Mouse (Mus musculus) ES-Bruce4 (cell line): ENCODE data around the gene Srarp. TPM values are rescaled to one million over a fixed set of nuclear protein-coding genes. Genes with fewer than 3 reads are reported as not detected.

Experiments used
- H3K27ac ChIP-seq: 2 replicates; pipeline ENCODE4 v1.5.1; 2012; ENCODE audit warnings: low read length, inconsistent platforms; ENCODE audit not compliant: insufficient read depth
- H3K27me3 ChIP-seq: 2 replicates; pipeline ENCODE4 v1.6.1; 2012; ENCODE audit warnings: mild to moderate bottlenecking, low read length, inconsistent platforms; ENCODE audit not compliant: control insufficient read depth, poor library complexity, insufficient read depth, severe bottlenecking
- H3K36me3 ChIP-seq: 2 replicates; pipeline ENCODE4 v1.6.1; 2012; ENCODE audit warnings: inconsistent platforms, mild to moderate bottlenecking, low read length, moderate library complexity; ENCODE audit not compliant: control insufficient read depth, poor library complexity, insufficient read depth, severe bottlenecking
- H3K4me1 ChIP-seq: one replicate; pipeline ENCODE4 v1.8.1; 2011; ENCODE audit warnings: low read length; ENCODE audit not compliant: control insufficient read depth, insufficient read depth
- H3K4me3 ChIP-seq: 2 replicates; pipeline ENCODE4 v1.5.1; 2011; ENCODE audit warnings: low read depth, mild to moderate bottlenecking, low read length
- H3K9ac ChIP-seq: 2 replicates; pipeline ENCODE4 v1.6.1; 2012; ENCODE audit warnings: low read depth, mild to moderate bottlenecking, inconsistent platforms; ENCODE audit not compliant: poor library complexity, severe bottlenecking
- H3K9me3 ChIP-seq: replicated peaks from 2 replicates; pipeline ENCODE4 v1.6.1; 2012; ENCODE audit warnings: mild to moderate bottlenecking, low read length, inconsistent platforms; ENCODE audit not compliant: control insufficient read depth, poor library complexity, insufficient read depth, severe bottlenecking
- CTCF ChIP-seq: IDR thresholded peaks from one replicate; pipeline ENCODE4 v1.8.1; 2011; ENCODE audit warnings: low read depth, low read length
- EP300 ChIP-seq: IDR thresholded peaks from 2 replicates; pipeline ENCODE4 v1.6.1; 2011; ENCODE audit warnings: low read depth, low read length; ENCODE audit not compliant: insufficient read depth
- POLR2A ChIP-seq: IDR thresholded peaks from one replicate; pipeline ENCODE4 v1.8.1; 2011; ENCODE audit warnings: low read length; ENCODE audit not compliant: insufficient read depth
- polyA plus RNA-seq: library from polyadenylated mRNA; stranded (reverse); fragments of >200 nt; gene quantifications from 2 replicates; pipeline ENCODE4 v1.2.4, GENCODE M21; 2011; ENCODE audit warnings: low read depth; ENCODE audit not compliant: missing spikeins, insufficient read depth, insufficient read length

The Srarp gene
- polyA plus RNA-seq, 1 experiment: not detected

DNA sequence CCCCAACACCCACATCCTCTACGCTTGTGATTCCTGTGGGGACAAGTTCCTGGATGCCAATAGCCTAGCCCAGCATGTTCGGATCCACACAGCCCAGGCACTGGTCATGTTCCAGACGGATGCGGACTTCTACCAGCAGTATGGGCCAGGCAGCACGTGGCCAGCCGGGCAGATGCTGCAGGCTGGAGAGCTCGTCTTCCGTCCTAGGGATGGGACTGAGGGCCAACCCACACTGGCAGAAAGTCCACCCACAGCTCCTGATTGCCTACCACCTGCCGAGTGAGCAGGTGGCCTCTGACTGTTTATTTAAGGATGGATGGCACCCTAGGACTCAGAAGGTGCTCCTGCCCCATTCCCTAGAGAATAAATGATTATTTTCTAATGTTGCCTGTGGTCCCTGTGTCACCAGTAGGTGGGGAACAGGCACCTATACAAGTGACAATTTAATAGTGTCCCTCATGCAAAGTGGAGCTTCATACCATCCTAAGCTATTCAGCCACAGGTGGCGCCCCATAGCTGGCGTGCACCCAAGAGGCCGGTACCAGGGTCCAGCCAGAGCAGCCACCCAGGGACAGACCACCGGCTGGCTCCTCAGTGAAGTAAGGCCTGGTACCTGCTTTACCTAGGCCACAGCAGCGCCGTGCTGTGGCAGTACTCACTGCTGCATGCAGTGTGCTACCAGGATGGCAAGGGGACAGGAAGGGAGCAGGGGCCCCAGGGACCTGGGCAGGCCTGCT is 31.1 kb upstream of the Srarp start:
- H3K36me3 ChIP-seq: no peaks in the 10 kb centered on the region
- TF ChIP-seq POLR2A: no peak
- no peak for TF ChIP-seq EP300
- no peak for TF ChIP-seq CTCF
- H3K27ac ChIP-seq: no peak overlapping the region

DNA sequence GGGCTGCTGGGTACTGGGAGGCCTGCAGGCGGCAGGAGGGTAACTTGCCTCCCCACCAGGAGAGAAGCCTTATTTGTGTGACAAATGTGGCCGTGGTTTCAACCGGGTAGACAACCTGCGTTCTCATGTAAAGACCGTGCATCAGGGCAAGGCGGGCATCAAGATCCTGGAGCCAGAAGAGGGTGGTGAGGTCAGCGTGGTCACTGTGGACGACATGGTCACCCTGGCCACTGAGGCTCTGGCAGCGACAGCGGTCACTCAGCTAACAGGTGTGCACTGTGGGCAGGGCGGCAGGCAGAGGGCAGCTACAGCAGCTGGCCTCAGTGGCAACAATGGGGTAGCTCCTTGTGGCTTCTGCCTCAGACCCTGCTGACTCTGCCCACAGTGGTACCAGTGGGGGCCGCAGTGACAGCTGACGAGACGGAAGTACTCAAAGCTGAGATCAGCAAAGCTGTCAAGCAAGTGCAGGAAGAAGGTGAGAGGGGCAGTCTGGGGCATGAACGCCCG is 30.4 kb upstream of the Srarp start:
- Histone ChIP-seq H3K4me1 (no peaks in the 10 kb centered on the region), H3K9ac (no peak overlapping the region), H3K27ac (no peak overlapping the region), H3K9me3 (no peaks in the 10 kb centered on the region), H3K4me3 (no peak overlapping the region), H3K27me3 (no peaks in the 10 kb centered on the region), H3K36me3 (no peaks in the 10 kb centered on the region)
- TF ChIP-seq EP300 (no peak), POLR2A (no peak), CTCF (no peak)

More for the DNA sequence above, 31.1 kb upstream of the Srarp start:
- no peaks in the 10 kb centered on the region for H3K4me1 ChIP-seq
- no peaks in the 10 kb centered on the region for H3K27me3 ChIP-seq
- H3K9ac ChIP-seq: no peak overlapping the region
- H3K4me3 ChIP-seq: no peak overlapping the region
- H3K9me3 ChIP-seq: no peaks in the 10 kb centered on the region

DNA sequence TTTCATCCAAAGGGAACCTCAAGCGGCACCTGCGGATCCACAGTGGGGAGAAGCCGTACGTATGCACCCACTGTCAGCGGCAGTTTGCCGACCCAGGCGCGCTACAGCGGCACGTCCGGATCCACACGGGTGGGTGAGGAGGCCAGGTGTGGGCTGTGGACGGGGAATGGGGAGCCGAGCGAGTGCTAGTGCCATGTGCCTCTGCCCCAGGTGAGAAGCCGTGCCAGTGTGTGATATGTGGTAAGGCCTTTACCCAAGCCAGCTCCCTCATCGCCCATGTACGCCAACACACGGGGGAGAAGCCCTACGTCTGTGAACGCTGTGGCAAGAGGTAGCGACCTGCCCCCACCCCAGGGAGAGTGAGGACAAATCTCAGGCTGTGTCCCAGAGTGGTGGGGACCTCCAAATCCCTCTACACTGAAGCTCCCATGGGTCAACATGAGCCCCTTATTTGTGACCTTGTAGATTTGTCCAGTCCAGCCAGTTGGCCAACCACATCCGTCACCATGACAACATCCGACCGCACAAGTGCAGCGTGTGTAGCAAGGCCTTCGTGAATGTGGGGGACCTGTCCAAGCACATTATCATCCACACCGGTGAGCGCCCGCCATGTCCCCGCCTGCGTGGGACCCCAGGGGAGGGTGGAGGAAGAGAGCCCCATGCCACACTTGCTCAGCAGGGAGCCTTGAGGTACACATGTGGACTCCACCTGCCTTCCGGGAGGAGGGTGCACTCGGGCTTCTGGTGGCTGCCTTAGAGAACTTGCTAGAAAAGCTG is 29.8 kb upstream of the Srarp start:
- no peak overlapping the region for H3K9ac ChIP-seq
- H3K27ac ChIP-seq: no peak overlapping the region
- H3K27me3 ChIP-seq: no peaks in the 10 kb centered on the region
- TF ChIP-seq EP300: no peak
- no peak for TF ChIP-seq POLR2A
- no peak for TF ChIP-seq CTCF
- no peaks in the 10 kb centered on the region for H3K4me1 ChIP-seq
- H3K36me3 ChIP-seq: no peaks in the 10 kb centered on the region
- no peak overlapping the region for H3K4me3 ChIP-seq
- no peaks in the 10 kb centered on the region for H3K9me3 ChIP-seq

DNA sequence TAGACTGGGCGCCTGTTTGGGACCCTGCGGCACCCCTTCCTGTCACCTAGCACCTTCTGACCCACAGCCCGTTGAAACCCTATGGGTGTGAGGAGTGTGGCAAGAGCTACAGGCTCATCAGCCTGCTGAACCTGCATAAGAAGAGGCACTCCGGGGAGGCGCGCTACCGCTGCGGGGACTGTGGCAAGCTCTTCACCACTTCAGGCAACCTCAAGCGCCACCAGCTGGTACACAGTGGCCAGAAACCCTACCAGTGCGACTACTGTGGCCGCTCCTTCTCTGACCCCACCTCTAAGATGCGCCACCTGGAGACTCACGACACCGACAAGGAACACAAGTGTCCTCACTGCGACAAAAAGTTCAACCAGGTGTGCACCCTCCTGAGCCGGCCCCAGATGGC is 28.8 kb upstream of the Srarp start:
- H3K27ac ChIP-seq: no peak overlapping the region
- peak overlapping the region; percentile 16; the same call in 1 of the 2 replicates for H3K4me3 ChIP-seq
- no peaks in the 10 kb centered on the region for H3K9me3 ChIP-seq
- no peak for TF ChIP-seq POLR2A
- no peak for TF ChIP-seq EP300
- TF ChIP-seq CTCF: peak; percentile 52
- no peaks in the 10 kb centered on the region for H3K4me1 ChIP-seq
- no peak overlapping the region for H3K9ac ChIP-seq
- H3K36me3 ChIP-seq: no peaks in the 10 kb centered on the region
- no peaks in the 10 kb centered on the region for H3K27me3 ChIP-seq

DNA sequence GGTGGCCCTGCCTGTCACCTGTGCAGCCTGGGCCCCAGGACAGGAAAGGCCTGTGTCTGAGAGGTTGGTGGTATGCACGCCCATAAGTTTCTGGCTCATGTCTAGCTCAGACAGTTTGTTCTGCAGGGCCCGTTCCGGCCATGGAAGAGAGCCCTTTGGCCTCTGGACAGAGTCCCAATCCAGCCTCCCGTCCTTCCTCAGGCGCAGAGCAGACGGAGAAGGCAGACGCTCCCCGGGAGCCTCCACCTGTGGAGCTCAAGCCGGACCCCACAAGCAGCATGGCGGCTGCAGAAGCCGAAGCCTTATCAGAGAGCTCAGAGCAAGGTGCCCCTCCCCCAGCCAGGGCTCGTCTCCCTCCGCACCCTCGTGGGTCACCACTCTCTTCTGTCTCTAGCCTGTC is 27.6 kb upstream of the Srarp start:
- Histone ChIP-seq H3K36me3 (no peaks in the 10 kb centered on the region), H3K9me3 (no peaks in the 10 kb centered on the region), H3K9ac (no peak overlapping the region), H3K4me3 (no peak overlapping the region), H3K27ac (no peak overlapping the region), H3K27me3 (no peaks in the 10 kb centered on the region), H3K4me1 (peaks cover 2% of the 10 kb centered on the region)
- no peak for TF ChIP-seq EP300

DNA sequence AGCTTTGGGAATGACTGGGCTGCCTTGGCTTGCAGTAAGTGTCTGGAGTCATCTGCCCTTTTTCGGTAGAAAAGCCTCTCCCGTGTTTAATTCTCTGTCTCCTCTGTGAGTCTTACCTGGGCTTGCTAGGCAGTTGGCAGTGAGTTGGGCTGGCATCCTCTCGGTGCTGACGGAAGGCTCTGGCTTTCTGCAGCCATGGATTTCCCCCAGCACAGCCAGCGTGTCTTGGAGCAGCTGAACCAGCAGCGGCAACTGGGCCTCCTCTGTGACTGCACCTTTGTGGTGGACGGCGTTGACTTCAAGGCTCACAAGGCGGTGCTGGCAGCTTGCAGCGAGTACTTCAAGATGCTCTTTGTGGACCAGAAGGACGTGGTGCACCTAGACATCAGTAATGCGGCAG is 25.7 kb upstream of the Srarp start:
- Histone ChIP-seq H3K9ac (no peak overlapping the region), H3K4me3 (no peak overlapping the region), H3K9me3 (no peaks in the 10 kb centered on the region), H3K4me1 (peaks cover 2% of the 10 kb centered on the region), H3K36me3 (no peaks in the 10 kb centered on the region), H3K27ac (no peak overlapping the region), H3K27me3 (no peaks in the 10 kb centered on the region)
- TF ChIP-seq EP300 (no peak), POLR2A (no peak), CTCF (no peak)
